Mouse (Mus musculus) stomach, postnatal 0 days (tissue): ENCODE measurements around the gene Zfp658. TPM values are rescaled to one million over a fixed set of nuclear protein-coding genes. Genes with fewer than 3 reads are reported as not detected.

ENCODE experiments used
- ATAC-seq: fragments of 200-750 bp; cut with Nextera tagmentation; 2 replicates; pipeline ENCODE4 v1.8.0; 2017; ENCODE audit not compliant: low FRiP score, low TSS enrichment
- DNase-seq: peaks from one replicate; pipeline ENCODE4 v3.0.0-alpha.2; 2016; ENCODE audit warnings: low spot score
- H3K27ac ChIP-seq: fragments of 300-500 bp; sonication (generic); replicated peaks from 2 replicates; pipeline ENCODE4 v1.5.1; 2014; ENCODE audit warnings: mild to moderate bottlenecking, control low read depth
- H3K27me3 ChIP-seq: fragments of 300-500 bp; sonication (generic); 2 replicates; pipeline ENCODE4 v1.6.1; 2014; ENCODE audit warnings: low read length; ENCODE audit not compliant: control insufficient read depth, insufficient read depth
- H3K36me3 ChIP-seq: fragments of 300-500 bp; sonication (generic); 2 replicates; pipeline ENCODE4 v1.6.1; 2014; ENCODE audit warnings: low read length, mixed read lengths; ENCODE audit not compliant: control insufficient read depth, insufficient read depth
- H3K4me1 ChIP-seq: fragments of 300-500 bp; sonication (generic); replicated peaks from 2 replicates; pipeline ENCODE4 v1.6.1; 2014; ENCODE audit warnings: antibody characterized with exemption; ENCODE audit not compliant: control insufficient read depth, insufficient read depth
- H3K4me2 ChIP-seq: fragments of 300-500 bp; sonication (generic); replicated peaks from 2 replicates; pipeline ENCODE4 v1.6.1; 2014; ENCODE audit warnings: low read depth, mild to moderate bottlenecking, control low read depth, moderate library complexity
- H3K4me3 ChIP-seq: fragments of 300-500 bp; sonication (generic); 2 replicates; pipeline ENCODE4 v1.5.1; 2014; ENCODE audit warnings: low read depth, low read length, control low read depth
- H3K9ac ChIP-seq: fragments of 300-500 bp; sonication (generic); 2 replicates; pipeline ENCODE4 v1.6.1; 2014; ENCODE audit warnings: mild to moderate bottlenecking, low read length, control low read depth, mixed read lengths
- H3K9me3 ChIP-seq: fragments of 300-500 bp; sonication (generic); 2 replicates; pipeline ENCODE4 v1.6.1; 2016; ENCODE audit warnings: low read length; ENCODE audit not compliant: control insufficient read depth
- CTCF ChIP-seq: IDR thresholded peaks from 2 replicates; pipeline ENCODE4 v1.5.1; 2016; ENCODE audit warnings: antibody characterized with exemption, low read depth, mild to moderate bottlenecking, moderate library complexity
- EP300 ChIP-seq: optimal IDR thresholded peaks from 2 replicates; pipeline ENCODE3; 2016; ENCODE audit warnings: antibody characterized with exemption
- WGBS: fragments of 180-500 bp; shearing (Covaris S2); extraction: QIAGEN DNeasy Blood & Tissue Kit; methylation state at CpG from one replicate; pipeline ENCODE4 v1.1.7; 2014; 5-methylcytosine and 5-hydroxymethylcytosine counted together
- polyA plus RNA-seq: library from polyadenylated mRNA; unstranded; fragments of >200 nt; fragmentation: Nextera tagmentation; extraction: Ambion mirVana; gene quantifications from 2 replicates; pipeline ENCODE4 v1.2.1, GENCODE M21; 2015

Zfp658 gene
- polyA plus RNA-seq, 1 experiment from 2014 or later, result 1.2 TPM

GRCm38 (mm10) chr7:43562651-43563070 is 605 bp downstream of the Zfp658 start:
- WGBS, result 0% methylated on average over 10 of the region's 10 CpGs
- DNase-seq, result peak; percentile 37
- H3K4me2 ChIP-seq, result peak overlapping the region; percentile 84

GRCm38 (mm10) chr7:43563300-43563699 is 1.2 kb downstream of the Zfp658 start:
- H3K4me2 ChIP-seq, result peak overlapping the region; percentile 84
- ATAC-seq, result no peak
- H3K9ac ChIP-seq, result peak overlapping the region; percentile 78
- TF ChIP-seq CTCF, result no peak
- peaks cover 9% of the 10 kb centered on the region; the same call in 1 of the 2 replicates for H3K36me3 ChIP-seq
- peaks cover 7% of the 10 kb centered on the region for H3K4me1 ChIP-seq
- H3K27me3 ChIP-seq, result no peaks in the 10 kb centered on the region
- peak overlapping the region; percentile 71; the same call in 1 of the 2 replicates for H3K4me3 ChIP-seq
- no peaks in the 10 kb centered on the region for H3K9me3 ChIP-seq
- DNase-seq, result no peak
- WGBS, result 43% methylated on average over 6 of the region's 6 CpGs
- H3K27ac ChIP-seq, result no peak overlapping the region

More at GRCm38 (mm10) chr7:43562651-43563070, 605 bp downstream of the Zfp658 start:
- Histone ChIP-seq H3K27me3 (no peaks in the 10 kb centered on the region), H3K9me3 (no peaks in the 10 kb centered on the region), H3K4me1 (peaks cover 7% of the 10 kb centered on the region), H3K4me3 (peak overlapping the region; percentile 71), H3K27ac (peak overlapping the region; percentile 85), H3K36me3 (peaks cover 4% of the 10 kb centered on the region; the same call in 1 of the 2 replicates), H3K9ac (peak overlapping the region; percentile 78)
- ATAC-seq, result peak; percentile 46; the same call in 1 of the 2 replicates
- TF ChIP-seq CTCF (no peak), EP300 (no peak)

GRCm38 (mm10) chr7:43571216-43571615 is 9.2 kb downstream of the Zfp658 start:
- TF ChIP-seq CTCF (no peak), EP300 (no peak)
- no peak overlapping the region for H3K4me2 ChIP-seq
- H3K4me3 ChIP-seq, result no peak overlapping the region
- WGBS, result 97% methylated on average over 2 of the region's 2 CpGs
- no peak overlapping the region for H3K27ac ChIP-seq
- peaks cover 24% of the 10 kb centered on the region for H3K36me3 ChIP-seq
- no peaks in the 10 kb centered on the region for H3K27me3 ChIP-seq
- no peak overlapping the region for H3K9ac ChIP-seq
- DNase-seq (no peak), ATAC-seq (no peak)
- H3K4me1 ChIP-seq, result no peaks in the 10 kb centered on the region
- no peaks in the 10 kb centered on the region for H3K9me3 ChIP-seq

DNA sequence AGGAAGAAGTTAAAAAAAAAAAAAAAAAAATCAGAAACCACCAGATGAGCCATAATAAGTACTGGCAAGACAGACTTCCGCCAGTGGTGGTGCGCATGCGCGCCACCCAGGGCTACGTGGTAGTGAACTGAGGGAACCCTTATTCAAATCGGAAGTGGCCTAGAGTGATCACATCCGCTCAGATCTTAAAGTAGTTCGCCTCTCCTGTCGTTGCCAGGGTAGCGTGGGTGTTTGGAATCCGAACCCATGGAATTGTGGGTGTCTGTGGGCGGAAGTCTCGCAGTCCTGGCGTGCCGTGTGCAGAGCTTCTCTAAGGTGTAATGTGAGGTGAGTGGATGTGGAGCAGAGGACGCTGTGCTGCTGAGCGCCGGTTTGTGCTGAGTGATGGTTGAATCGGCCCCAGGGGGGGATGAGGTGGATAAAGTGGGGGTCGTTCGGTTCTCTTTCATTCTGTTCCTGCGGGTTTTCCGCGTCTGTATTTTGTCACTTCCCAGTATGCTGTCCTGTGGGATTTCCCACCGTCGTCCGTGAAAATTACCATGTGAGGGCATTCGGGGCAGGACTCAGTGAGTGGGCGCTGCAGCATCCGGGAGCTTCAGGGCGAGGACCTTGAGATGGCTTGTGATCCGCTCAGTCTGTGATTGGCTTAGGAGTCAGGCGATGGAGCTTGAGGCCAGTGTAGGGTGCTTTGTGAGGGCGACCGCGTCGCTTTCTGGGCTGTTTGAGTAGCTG is 17.6 kb downstream of the Zfp658 start, which contains the start of gene Zfp719:
Gene Zfp719, plus strand, starts transcription at position 171 of the 732 bp plus-strand sequence.
- under 1% methylated on average over 37 of the region's 37 CpGs for WGBS
- H3K4me2 ChIP-seq, result peak within 1 kb of the TSS; percentile 73
- 0 out of 2 replicates have a peak, but pooled peaks cover 2% of the 10 kb centered on the region for H3K4me1 ChIP-seq
- H3K27me3 ChIP-seq, result no peaks in the 10 kb centered on the region
- DNase-seq (peak; percentile 93), ATAC-seq (peak; percentile 99)
- no peaks in the 10 kb centered on the region for H3K9me3 ChIP-seq
- peak within 1 kb of the TSS; percentile 72 for H3K4me3 ChIP-seq
- TF ChIP-seq EP300 (no peak), CTCF (no peak; the same call in 1 of the 2 replicates)
- H3K9ac ChIP-seq, result peak within 1 kb of the TSS; percentile 77
- peaks cover 5% of the 10 kb centered on the region; the same call in 1 of the 2 replicates for H3K36me3 ChIP-seq
- H3K27ac ChIP-seq, result peak within 1 kb of the TSS; percentile 92

GRCm38 (mm10) chr7:43580526-43580925 is 18.5 kb downstream of the Zfp658 start:
- H3K27ac ChIP-seq, result no peak overlapping the region; the same call in 1 of the 2 replicates
- 39% methylated on average over 5 of the region's 5 CpGs for WGBS
- ATAC-seq, result no peak

GRCm38 (mm10) chr7:43584790-43585189 is 22.7 kb downstream of the Zfp658 start:
- WGBS, result 91% methylated on average over 5 of the region's 5 CpGs
- peaks cover 25% of the 10 kb centered on the region for H3K36me3 ChIP-seq

More at GRCm38 (mm10) chr7:43580526-43580925, 18.5 kb downstream of the Zfp658 start:
- peak overlapping the region; percentile 72 for H3K4me3 ChIP-seq
- H3K27me3 ChIP-seq, result no peaks in the 10 kb centered on the region
- no peaks in the 10 kb centered on the region for H3K9me3 ChIP-seq
- no peak for DNase-seq
- peaks cover 9% of the 10 kb centered on the region for H3K36me3 ChIP-seq
- H3K4me1 ChIP-seq, result 0 out of 2 replicates have a peak, but pooled peaks cover 2% of the 10 kb centered on the region
- TF ChIP-seq EP300 (no peak), CTCF (no peak)
- H3K9ac ChIP-seq, result peak overlapping the region; percentile 77; the same call in 1 of the 2 replicates
- H3K4me2 ChIP-seq, result peak overlapping the region; percentile 73

More at GRCm38 (mm10) chr7:43584790-43585189, 22.7 kb downstream of the Zfp658 start:
- Histone ChIP-seq H3K4me3 (no peak overlapping the region), H3K4me2 (no peak overlapping the region), H3K9me3 (no peaks in the 10 kb centered on the region), H3K9ac (no peak overlapping the region), H3K27me3 (no peaks in the 10 kb centered on the region), H3K4me1 (0 out of 2 replicates have a peak, but pooled peaks cover 2% of the 10 kb centered on the region), H3K27ac (no peak overlapping the region)
- DNase-seq (no peak), ATAC-seq (no peak)
- peak; percentile 50 for TF ChIP-seq CTCF
- no peak for TF ChIP-seq EP300
